Mouse (Mus musculus) G1E (cell line): ENCODE data around the gene Mpp5. TPM values are rescaled to one million over a fixed set of nuclear protein-coding genes. Genes with fewer than 3 reads are reported as not detected.

ENCODE experiments used
- ATAC-seq: 2 replicates; pipeline ENCODE4 v1.8.0; 2016; ENCODE audit warnings: mild to moderate bottlenecking; ENCODE audit not compliant: insufficient number of reproducible peaks, poor library complexity, low FRiP score, severe bottlenecking; ENCODE audit errors: extremely low read depth
- DNase-seq: peaks from one replicate; pipeline ENCODE4 v3.0.0; 2012; ENCODE audit warnings: low spot score
- H3K27me3 ChIP-seq: 2 replicates; pipeline ENCODE4 v1.6.1; 2012; ENCODE audit warnings: mild to moderate bottlenecking, low read length, inconsistent platforms; ENCODE audit not compliant: insufficient read depth
- H3K36me3 ChIP-seq: replicated peaks from 2 replicates; pipeline ENCODE3; 2012; ENCODE audit warnings: mild to moderate bottlenecking, inconsistent platforms
- H3K4me1 ChIP-seq: 2 replicates; pipeline ENCODE4 v1.6.1; 2012; ENCODE audit warnings: low read depth, low read length, inconsistent platforms, mixed read lengths; ENCODE audit not compliant: insufficient read depth
- H3K4me3 ChIP-seq: 2 replicates; pipeline ENCODE4 v1.5.1; 2012; ENCODE audit warnings: low read depth, mild to moderate bottlenecking, inconsistent platforms, low read length, moderate library complexity, mixed read lengths
- H3K9me3 ChIP-seq: replicated peaks from 2 replicates; pipeline ENCODE4 v1.6.1; 2012; ENCODE audit warnings: inconsistent platforms
- CTCF ChIP-seq: IDR thresholded peaks from 2 replicates; pipeline ENCODE4 v1.5.1; 2012; ENCODE audit warnings: low read depth, low read length, inconsistent platforms, mixed read lengths
- GATA1 ChIP-seq: IDR thresholded peaks from 2 replicates; pipeline ENCODE4 v1.6.1; 2012; ENCODE audit warnings: borderline replicate concordance, low read length, inconsistent platforms, mixed read lengths
- GATA2 ChIP-seq: IDR thresholded peaks from 2 replicates; pipeline ENCODE4 v1.6.1; 2012; ENCODE audit warnings: low read depth, low read length, inconsistent platforms, borderline replicate concordance
- POLR2AphosphoS5 ChIP-seq: IDR thresholded peaks from 2 replicates; pipeline ENCODE4 v1.6.1; 2012; ENCODE audit warnings: low read depth, low read length, inconsistent platforms; ENCODE audit not compliant: insufficient replicate concordance
- TAL1 ChIP-seq: conservative IDR thresholded peaks from 2 replicates; pipeline ENCODE4 v1.6.1; 2012; ENCODE audit warnings: low read depth, low read length, inconsistent platforms, mixed read lengths
- polyA plus RNA-seq: library from polyadenylated mRNA; stranded (reverse); fragments of >175 nt; gene quantifications from 2 replicates; pipeline ENCODE4 v1.2.3, GENCODE M21; 2012
- total RNA-seq, 2 experiments: library from RNA; stranded (forward) in 1 of 2; stranded (reverse) in 1 of 2; fragments of 200-1000 nt in 1 of 2; fragments of >200 nt in 1 of 2; fragmentation: Nextera tagmentation in 1 of 2; gene quantifications; 2 replicates each; pipeline ENCODE4 v1.2.3; 2014 to 2017

Gene Mpp5
- total RNA-seq (2014; fragmentation: Nextera tagmentation), result 76.5 and 84.5 TPM in 2 replicates
- 66.4 and 106 TPM in 2 replicates for total RNA-seq (2017)
- polyA plus RNA-seq, result 1.9 and 2.3 TPM in 2 replicates

GRCm38 (mm10) chr12:78748557-78749377 is at the start of gene Mpp5:
Gene Mpp5, plus strand, starts transcription at chr12:78748907.
- no peak for TF ChIP-seq GATA1
- TF ChIP-seq GATA2, result no peak
- TF ChIP-seq POLR2AphosphoS5, result no peak
- TF ChIP-seq TAL1, result no peak
- TF ChIP-seq CTCF, result no peak
- peaks cover 40% of the 10 kb centered on the region for H3K4me1 ChIP-seq

GRCm38 (mm10) chr12:78717783-78718182 is 30.9 kb upstream of the Mpp5 start:
- Histone ChIP-seq H3K27me3 (peaks cover 7% of the 10 kb centered on the region), H3K36me3 (no peaks in the 10 kb centered on the region), H3K9me3 (no peaks in the 10 kb centered on the region), H3K4me3 (no peak overlapping the region), H3K4me1 (peaks cover 2% of the 10 kb centered on the region; the same call in 1 of the 2 replicates)
- no peak for TF ChIP-seq GATA1
- TF ChIP-seq TAL1, result no peak
- TF ChIP-seq CTCF, result no peak
- ATAC-seq, result no peak
- no peak for DNase-seq

More at GRCm38 (mm10) chr12:78748557-78749377, at the start of gene Mpp5:
- Histone ChIP-seq H3K36me3 (peaks cover 4% of the 10 kb centered on the region), H3K9me3 (no peaks in the 10 kb centered on the region), H3K4me3 (peak within 1 kb of the TSS; percentile 87), H3K27me3 (no peaks in the 10 kb centered on the region)
- peak; percentile 99 for DNase-seq
- peak; percentile 92 for ATAC-seq

DNA sequence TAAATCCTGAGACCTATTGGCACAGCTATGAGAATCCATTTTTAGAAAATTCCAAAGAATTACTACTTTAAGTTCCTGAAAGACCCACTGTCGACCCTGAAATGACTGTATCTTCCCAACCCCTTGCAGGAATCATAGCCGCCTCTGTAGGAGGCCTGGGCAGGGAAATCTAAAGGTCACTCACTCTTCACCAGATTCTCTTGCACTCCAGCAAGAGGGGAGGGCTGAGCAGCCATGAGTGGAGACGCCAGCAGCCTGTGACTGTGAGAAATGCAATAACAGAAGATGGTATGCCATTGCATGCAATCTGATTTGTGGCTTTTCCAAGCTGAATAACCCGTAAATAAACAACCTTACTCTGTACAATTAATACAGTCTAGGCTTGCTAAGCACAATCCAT is 21.0 kb upstream of the Mpp5 start:
- ATAC-seq (no peak), DNase-seq (no peak)
- H3K36me3 ChIP-seq, result no peaks in the 10 kb centered on the region
- H3K4me1 ChIP-seq, result no peaks in the 10 kb centered on the region
- H3K27me3 ChIP-seq, result peaks cover 20% of the 10 kb centered on the region
- TF ChIP-seq TAL1 (no peak), CTCF (no peak), GATA2 (no peak), GATA1 (no peak), POLR2AphosphoS5 (no peak)
- H3K9me3 ChIP-seq, result no peaks in the 10 kb centered on the region
- H3K4me3 ChIP-seq, result no peak overlapping the region

- no peak for DNase-seq
- Histone ChIP-seq H3K9me3 (no peaks in the 10 kb centered on the region), H3K4me1 (no peaks in the 10 kb centered on the region), H3K27me3 (peaks cover 33% of the 10 kb centered on the region), H3K4me3 (no peak overlapping the region), H3K36me3 (no peaks in the 10 kb centered on the region)
- ATAC-seq, result no peak
- no peak for TF ChIP-seq GATA2
- TF ChIP-seq TAL1, result no peak
- TF ChIP-seq GATA1, result no peak
- TF ChIP-seq POLR2AphosphoS5, result no peak
- no peak for TF ChIP-seq CTCF
These were observed 9.1 kb upstream of the Mpp5 start for GRCm38 (mm10) chr12:78739633-78740032.

DNA sequence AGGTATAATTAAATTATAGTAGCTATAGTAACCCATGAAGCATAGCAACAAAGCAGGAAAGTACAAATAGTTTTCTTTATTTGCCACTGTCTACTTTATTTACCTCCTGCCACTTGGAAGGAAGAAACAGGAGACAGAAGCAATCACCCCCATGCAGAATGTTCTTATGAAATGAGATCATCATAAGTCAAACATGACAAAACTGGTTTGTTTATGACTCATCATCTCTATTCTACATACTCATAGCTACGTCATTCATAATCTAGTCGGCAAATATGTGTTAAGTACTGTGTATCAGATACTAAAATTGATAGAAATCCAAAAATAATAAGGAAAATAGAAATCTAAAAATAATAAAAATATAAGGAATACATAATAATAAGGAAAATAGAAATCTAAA is 8.4 kb upstream of the Mpp5 start:
- peaks cover 28% of the 10 kb centered on the region for H3K27me3 ChIP-seq
- no peaks in the 10 kb centered on the region for H3K9me3 ChIP-seq
- no peak overlapping the region for H3K4me3 ChIP-seq
- ATAC-seq (no peak), DNase-seq (no peak)
- no peak for TF ChIP-seq GATA1
- TF ChIP-seq GATA2, result no peak
- no peak for TF ChIP-seq TAL1
- no peak for TF ChIP-seq CTCF
- no peak for TF ChIP-seq POLR2AphosphoS5
- H3K36me3 ChIP-seq, result no peaks in the 10 kb centered on the region
- 0 out of 2 replicates have a peak, but pooled peaks cover 3% of the 10 kb centered on the region for H3K4me1 ChIP-seq

DNA sequence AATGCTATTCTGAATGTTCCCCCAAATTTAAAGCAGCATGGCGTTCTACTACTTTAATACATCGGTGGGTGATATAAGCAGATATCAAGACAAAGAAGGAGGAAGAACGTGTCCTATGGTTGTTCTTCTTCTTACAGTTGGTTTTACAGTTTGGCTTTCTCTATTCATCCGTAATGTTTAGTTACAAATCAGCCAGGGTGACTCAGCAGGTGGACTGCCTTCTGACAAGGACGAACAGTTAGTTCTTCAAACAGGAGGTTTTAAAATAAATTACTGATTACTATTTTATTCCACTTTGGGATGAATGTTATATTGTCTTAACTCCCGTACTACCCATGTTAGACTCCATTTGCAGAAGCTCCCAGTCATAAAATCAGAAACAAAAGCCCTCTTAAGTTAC is 2.5 kb upstream of the Mpp5 start:
- DNase-seq (peak; percentile 6), ATAC-seq (no peak)
- H3K27me3 ChIP-seq, result no peaks in the 10 kb centered on the region
- H3K9me3 ChIP-seq, result no peaks in the 10 kb centered on the region
- H3K4me1 ChIP-seq, result peaks cover 34% of the 10 kb centered on the region
- TF ChIP-seq GATA1 (no peak), GATA2 (no peak), CTCF (no peak), POLR2AphosphoS5 (no peak)
- H3K4me3 ChIP-seq, result no peak overlapping the region
- no peaks in the 10 kb centered on the region for H3K36me3 ChIP-seq
